Mouse (Mus musculus): ENCODE data around the gene Kcnk7.

The Kcnk7 gene

DNA sequence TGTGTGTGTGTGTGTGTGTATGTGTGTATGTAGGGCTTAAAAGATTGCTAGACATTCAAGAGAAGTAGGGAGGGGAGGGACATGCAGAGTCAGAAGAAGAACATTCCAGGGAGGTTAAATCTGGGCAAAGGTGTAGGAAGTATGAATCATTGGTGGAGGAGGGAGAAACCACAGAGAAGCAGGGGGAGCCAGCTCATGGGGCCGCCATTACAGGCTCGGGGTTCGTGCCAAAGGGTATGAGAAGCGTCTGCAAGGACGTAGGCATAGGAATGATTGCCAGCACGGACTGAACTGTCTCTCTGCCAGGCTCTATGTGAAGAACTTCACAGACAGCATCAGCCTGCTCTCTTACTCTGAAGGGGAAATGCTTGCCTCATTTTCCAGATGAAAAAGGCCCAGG is 45.3 kb downstream of the Kcnk7 start:
- DNase-seq (ENCODE audit: low read depth, low spot score): no peak

GRCm38 (mm10) chr19:5750951-5751350 is 46.8 kb downstream of the Kcnk7 start:
- no peak for DNase-seq (ENCODE audit: low read depth, low spot score)

DNA sequence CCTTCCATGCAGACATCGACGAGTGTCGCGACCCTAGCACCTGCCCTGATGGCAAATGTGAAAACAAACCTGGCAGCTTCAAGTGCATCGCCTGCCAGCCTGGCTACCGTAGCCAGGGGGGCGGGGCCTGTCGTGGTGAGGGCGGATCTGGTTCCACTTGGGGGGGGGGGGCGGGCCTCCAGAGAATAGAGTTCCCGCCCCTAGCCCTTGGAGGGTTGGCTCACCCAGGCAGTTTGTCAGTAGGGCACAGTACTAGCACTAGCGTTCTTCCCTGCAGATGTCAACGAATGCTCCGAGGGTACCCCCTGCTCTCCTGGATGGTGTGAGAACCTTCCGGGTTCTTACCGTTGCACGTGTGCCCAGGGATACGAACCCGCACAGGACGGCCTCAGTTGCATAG is 47.6 kb downstream of the Kcnk7 start:
- DNase-seq (ENCODE audit: low read depth, low spot score): no peak

- no peak for DNase-seq (ENCODE audit: low read depth, low spot score)
These were observed 52.3 kb downstream of the Kcnk7 start for GRCm38 (mm10) chr19:5756321-5756985.
